Mouse (Mus musculus) forebrain, embryonic 15.5 days (tissue): ENCODE results near the gene Tpd52l2. TPM values are rescaled to one million over a fixed set of nuclear protein-coding genes. Genes with fewer than 3 reads are reported as not detected.

Source experiments
- ATAC-seq: fragments of 200-750 bp; cut with Nextera tagmentation; replicated peaks from 2 replicates; pipeline ENCODE4 v1.8.0; 2017; ENCODE audit warnings: mild to moderate bottlenecking, moderate TSS enrichment, moderate library complexity
- H3K27ac ChIP-seq: fragments of 300-500 bp; sonication (generic); replicated peaks from 2 replicates; pipeline ENCODE4 v1.5.1; 2015; ENCODE audit warnings: mild to moderate bottlenecking, inconsistent platforms
- H3K27me3 ChIP-seq: fragments of 300-500 bp; sonication (generic); 2 replicates; pipeline ENCODE4 v1.6.1; 2015; ENCODE audit warnings: inconsistent platforms
- H3K36me3 ChIP-seq: fragments of 300-500 bp; sonication (generic); 2 replicates; pipeline ENCODE4 v1.6.1; 2015; ENCODE audit warnings: mild to moderate bottlenecking, inconsistent platforms
- H3K4me1 ChIP-seq: fragments of 300-500 bp; sonication (generic); 2 replicates; pipeline ENCODE4 v1.6.1; 2015; ENCODE audit warnings: inconsistent platforms
- H3K4me2 ChIP-seq: fragments of 300-500 bp; sonication (generic); replicated peaks from 2 replicates; pipeline ENCODE4 v1.6.1; 2015; ENCODE audit warnings: mild to moderate bottlenecking, inconsistent platforms
- H3K4me3 ChIP-seq: fragments of 300-500 bp; sonication (generic); 2 replicates; pipeline ENCODE4 v1.5.1; 2015; ENCODE audit warnings: mild to moderate bottlenecking, inconsistent platforms
- H3K9ac ChIP-seq: fragments of 300-500 bp; sonication (generic); replicated peaks from 2 replicates; pipeline ENCODE4 v1.6.1; 2015; ENCODE audit warnings: mild to moderate bottlenecking, inconsistent platforms
- H3K9me3 ChIP-seq: fragments of 300-500 bp; sonication (generic); 2 replicates; pipeline ENCODE4 v1.6.1; 2016; ENCODE audit warnings: inconsistent platforms
- WGBS: fragments of 180-500 bp; shearing (Covaris S2); methylation state at CpG from one replicate; pipeline ENCODE4 v1.1.7; 2015; ENCODE audit warnings: mixed read lengths; 5-methylcytosine and 5-hydroxymethylcytosine counted together
- polyA plus RNA-seq: library from polyadenylated mRNA; unstranded; fragments of >200 nt; fragmentation: Nextera tagmentation; extraction: Ambion mirVana; gene quantifications from 2 replicates; pipeline ENCODE4 v1.2.1, GENCODE M21; 2015

Tpd52l2 gene
- 133 and 141 TPM in 2 replicates for polyA plus RNA-seq

DNA sequence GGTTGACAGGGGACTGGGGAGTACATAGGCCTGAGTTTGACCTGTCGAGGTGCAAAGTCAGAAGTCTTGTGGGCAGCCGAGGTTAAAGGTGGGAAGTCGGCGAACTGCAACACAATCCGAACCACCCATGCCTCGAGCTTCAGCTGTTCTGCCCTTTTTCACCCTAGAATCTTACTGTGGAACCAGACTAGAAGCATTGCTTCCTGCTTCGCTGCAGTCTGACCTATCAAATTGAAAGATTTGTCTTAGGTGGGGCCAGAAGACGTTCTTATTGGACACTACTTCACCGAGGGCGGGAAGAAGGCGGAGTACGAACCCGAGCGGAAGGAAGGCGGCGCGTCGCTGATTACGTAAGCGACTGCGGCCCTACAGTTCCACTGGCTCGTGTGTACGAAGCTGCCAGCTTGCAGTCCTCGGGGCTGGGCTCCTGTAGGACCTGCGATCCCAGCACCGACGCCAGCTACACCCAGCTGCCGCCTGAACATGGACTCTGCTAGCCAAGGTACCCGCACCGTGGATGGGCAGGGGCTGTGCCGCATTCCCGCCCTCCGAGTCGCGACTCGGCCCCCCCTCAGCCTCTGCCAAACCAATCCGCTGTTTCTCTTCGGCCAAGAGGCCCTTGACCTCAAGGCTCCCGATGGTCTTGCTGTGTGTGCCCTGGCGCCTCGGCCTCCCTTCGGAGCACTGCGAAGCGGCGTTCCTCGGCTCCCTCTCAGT is at the start of gene Tpd52l2:
Tpd52l2 (plus strand) TSS at position 312 of the 717 bp plus-strand sequence.
- WGBS, result under 1% methylated on average over 46 of the region's 46 CpGs
- Histone ChIP-seq H3K4me1 (peaks cover 22% of the 10 kb centered on the region), H3K27me3 (no peaks in the 10 kb centered on the region), H3K27ac (peak within 1 kb of the TSS; percentile 82), H3K9me3 (no peaks in the 10 kb centered on the region), H3K36me3 (peaks cover 28% of the 10 kb centered on the region), H3K4me2 (peak within 1 kb of the TSS; percentile 72), H3K4me3 (peak within 1 kb of the TSS; percentile 69), H3K9ac (peak within 1 kb of the TSS; percentile 86)
- ATAC-seq, result peak; percentile 99

DNA sequence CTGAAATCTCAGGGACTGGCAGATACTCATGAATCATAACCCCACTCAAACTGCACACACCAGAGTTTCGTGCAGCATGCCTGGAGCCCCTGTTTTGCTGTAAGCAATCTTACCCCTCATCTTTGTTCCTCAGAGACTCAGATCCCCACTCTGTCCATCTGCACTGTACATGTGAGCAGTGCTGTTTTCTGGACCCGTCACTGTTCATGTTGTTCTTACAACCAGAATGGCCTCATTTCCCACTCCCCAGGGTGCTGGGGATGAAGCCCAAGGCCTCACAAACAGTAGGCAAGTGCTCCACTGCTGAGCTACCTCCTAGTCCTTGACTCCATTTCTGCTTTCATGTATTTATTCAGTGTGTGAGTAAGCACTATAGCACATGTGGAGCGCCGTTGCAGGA is 44.8 kb upstream of the Tpd52l2 start:
- Histone ChIP-seq H3K9me3 (no peaks in the 10 kb centered on the region), H3K4me1 (no peaks in the 10 kb centered on the region), H3K9ac (no peak overlapping the region), H3K4me3 (no peak overlapping the region), H3K36me3 (no peaks in the 10 kb centered on the region), H3K27ac (no peak overlapping the region), H3K27me3 (peaks cover under 1% of the 10 kb centered on the region), H3K4me2 (no peak overlapping the region)
- ATAC-seq, result no peak
- 79% methylated on average over 4 of the region's 4 CpGs for WGBS

DNA sequence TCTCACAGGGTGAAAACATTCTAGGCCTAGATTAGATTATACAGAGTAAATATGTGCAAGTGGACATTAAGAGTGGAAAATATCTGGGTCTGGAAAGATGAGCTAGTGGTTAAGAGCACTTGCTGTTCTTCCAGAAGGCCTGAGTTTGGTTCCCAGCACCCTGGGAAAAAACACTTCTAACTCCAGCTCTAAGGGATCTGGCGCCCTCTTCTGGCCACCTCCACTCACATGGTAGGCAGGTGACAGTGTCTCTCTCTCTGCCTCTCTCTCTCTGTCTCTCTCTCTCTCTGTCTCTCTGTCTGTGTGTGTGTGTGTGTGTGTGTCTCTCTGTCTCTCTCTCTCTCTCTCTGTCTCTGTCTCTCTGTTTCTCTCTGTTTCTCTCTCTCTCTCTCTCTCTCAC is 43.7 kb upstream of the Tpd52l2 start:
- no peak overlapping the region for H3K9ac ChIP-seq
- no peak overlapping the region for H3K4me2 ChIP-seq
- peaks cover 10% of the 10 kb centered on the region for H3K27me3 ChIP-seq
- no peaks in the 10 kb centered on the region for H3K9me3 ChIP-seq
- H3K4me1 ChIP-seq, result peaks cover 6% of the 10 kb centered on the region
- no peak overlapping the region for H3K4me3 ChIP-seq
- no peak for ATAC-seq
- no peaks in the 10 kb centered on the region for H3K36me3 ChIP-seq
- 53% methylated on average over 1 of the region's 1 CpGs for WGBS
- no peak overlapping the region for H3K27ac ChIP-seq

DNA sequence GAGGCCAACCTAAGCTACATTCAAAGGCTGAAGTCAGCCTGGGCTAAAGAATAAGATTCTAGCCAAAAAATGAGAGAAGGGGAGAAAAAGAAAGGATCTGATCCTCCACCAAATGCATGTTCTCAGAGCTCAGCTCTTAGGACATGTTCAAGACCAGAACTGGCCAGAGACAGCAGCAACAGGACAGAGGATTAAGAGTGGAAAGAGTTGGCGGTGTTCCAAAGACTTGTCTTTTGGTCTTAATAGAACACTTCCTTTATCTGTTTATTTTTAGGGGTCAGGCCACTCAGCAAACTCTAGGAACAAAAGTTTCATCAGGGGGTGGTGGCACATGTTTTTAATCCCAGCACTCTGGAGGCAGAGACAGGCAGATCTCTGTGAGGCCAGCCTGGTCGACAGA is 41.0 kb upstream of the Tpd52l2 start:
- 73% methylated on average over 2 of the region's 2 CpGs for WGBS
- Histone ChIP-seq H3K9ac (no peak overlapping the region), H3K27me3 (peaks cover 28% of the 10 kb centered on the region), H3K36me3 (no peaks in the 10 kb centered on the region), H3K4me3 (no peak overlapping the region), H3K9me3 (no peaks in the 10 kb centered on the region), H3K27ac (no peak overlapping the region), H3K4me2 (no peak overlapping the region), H3K4me1 (peaks cover 17% of the 10 kb centered on the region)
- ATAC-seq, result no peak

DNA sequence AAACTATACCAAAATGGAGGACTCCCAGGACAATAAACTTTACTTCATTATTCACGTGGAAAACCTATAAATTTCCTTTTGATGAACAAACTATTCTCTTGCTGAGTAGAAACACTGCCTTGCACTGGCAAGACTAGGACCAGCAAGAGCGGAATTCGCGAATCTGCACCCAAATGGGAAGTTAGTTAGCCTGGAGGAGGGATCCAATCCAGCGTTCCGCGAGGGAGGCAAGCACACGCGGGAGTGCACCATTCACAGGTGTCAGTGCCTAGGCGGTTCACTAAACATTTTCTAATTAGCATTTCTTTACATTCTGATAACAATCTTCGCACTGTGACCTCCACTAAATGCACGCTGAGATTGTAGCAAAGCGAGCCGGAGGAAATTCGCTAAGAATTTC is 39.1 kb upstream of the Tpd52l2 start:
- Histone ChIP-seq H3K36me3 (no peaks in the 10 kb centered on the region), H3K9me3 (no peaks in the 10 kb centered on the region), H3K4me3 (peak overlapping the region; percentile 95), H3K9ac (peak overlapping the region; percentile 75; the same call in 1 of the 2 replicates), H3K27ac (no peak overlapping the region), H3K27me3 (peaks cover 29% of the 10 kb centered on the region), H3K4me2 (peak overlapping the region; percentile 99), H3K4me1 (peaks cover 17% of the 10 kb centered on the region)
- no peak for ATAC-seq
- WGBS, result 1% methylated on average over 15 of the region's 15 CpGs

DNA sequence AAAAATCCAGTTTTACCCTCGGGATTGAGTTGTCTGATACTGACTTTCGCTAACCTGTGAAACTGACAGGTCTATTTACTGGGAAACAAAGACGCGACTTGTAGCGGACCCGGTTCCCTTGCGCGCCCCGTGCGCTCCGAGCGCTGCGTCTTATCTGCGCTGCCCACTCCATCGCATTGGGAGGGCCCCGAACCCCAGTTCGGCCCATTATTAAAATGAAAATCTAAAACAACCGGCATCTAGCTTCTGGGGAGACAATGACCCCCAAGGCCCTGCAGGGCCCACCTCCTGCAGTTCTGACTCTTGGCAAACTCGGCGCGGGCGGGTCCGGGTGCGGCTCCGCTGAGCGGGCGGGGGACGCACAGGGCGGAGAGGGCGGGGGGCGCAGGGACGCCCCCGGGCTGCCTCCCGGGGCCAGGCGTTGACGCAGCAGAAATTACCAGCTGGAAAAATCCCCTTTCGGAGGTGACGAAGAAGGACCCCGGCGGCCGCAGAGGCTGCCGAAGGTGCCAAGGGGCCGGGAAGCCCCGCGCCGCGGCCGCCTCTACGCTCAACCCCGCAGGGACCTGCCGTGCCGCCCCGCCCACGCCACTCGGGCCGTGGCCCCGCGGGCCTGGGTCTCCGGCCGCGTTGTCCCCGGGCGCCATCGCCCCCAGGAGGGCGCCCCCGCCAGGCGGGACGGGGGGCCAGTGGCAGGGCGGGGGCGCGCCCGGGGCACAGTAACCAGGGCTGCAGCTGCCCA is 38.4 kb upstream of the Tpd52l2 start:
- WGBS, result under 1% methylated on average over 68 of the region's 72 CpGs
- no peak overlapping the region for H3K27ac ChIP-seq
- ATAC-seq, result peak; percentile 33

DNA sequence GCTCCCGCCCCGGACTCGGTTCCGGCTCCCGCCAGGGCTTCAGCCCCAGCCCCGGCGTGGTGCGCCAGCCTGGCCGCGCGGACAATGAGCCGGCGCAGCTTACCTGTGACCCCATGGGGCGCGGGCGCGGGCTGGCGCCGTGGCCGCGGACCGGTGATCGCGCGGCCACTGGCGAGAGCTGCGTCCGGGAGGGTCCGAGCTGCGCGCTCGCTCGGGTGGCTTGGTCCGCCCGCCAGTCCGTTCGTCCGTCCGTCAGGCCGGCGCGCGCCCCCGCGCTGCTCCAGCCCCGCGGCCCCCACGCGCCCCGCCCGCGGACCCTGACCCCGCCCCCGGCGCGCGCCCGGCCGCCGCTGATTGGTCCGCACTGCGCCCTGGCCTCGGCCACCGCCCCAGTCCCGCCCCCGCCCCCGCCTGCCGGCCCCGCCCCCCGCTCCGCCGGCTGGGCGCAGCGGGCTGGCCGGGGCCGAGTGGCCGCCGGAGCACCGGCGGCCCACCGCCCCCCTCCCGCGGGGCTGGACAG is 37.7 kb upstream of the Tpd52l2 start, which contains the start of gene Zbtb46:
Zbtb46 (minus strand) TSS at position 274 of the 520 bp plus-strand sequence.
- Histone ChIP-seq H3K4me2 (peak within 1 kb of the TSS; percentile 99), H3K27ac (no peak within 1 kb of the TSS), H3K9ac (peak within 1 kb of the TSS; percentile 75), H3K27me3 (peaks cover 29% of the 10 kb centered on the region), H3K4me1 (peaks cover 21% of the 10 kb centered on the region), H3K36me3 (no peaks in the 10 kb centered on the region), H3K9me3 (no peaks in the 10 kb centered on the region), H3K4me3 (peak within 1 kb of the TSS; percentile 95)
- WGBS, result under 1% methylated on average over 47 of the region's 83 CpGs
- ATAC-seq, result peak; percentile 89

More for the DNA sequence above, 38.4 kb upstream of the Tpd52l2 start:
- peaks cover 20% of the 10 kb centered on the region for H3K4me1 ChIP-seq
- peak overlapping the region; percentile 99 for H3K4me2 ChIP-seq
- H3K9me3 ChIP-seq, result no peaks in the 10 kb centered on the region
- H3K36me3 ChIP-seq, result no peaks in the 10 kb centered on the region
- H3K27me3 ChIP-seq, result peaks cover 29% of the 10 kb centered on the region
- peak overlapping the region; percentile 95 for H3K4me3 ChIP-seq
- peak overlapping the region; percentile 75 for H3K9ac ChIP-seq

DNA sequence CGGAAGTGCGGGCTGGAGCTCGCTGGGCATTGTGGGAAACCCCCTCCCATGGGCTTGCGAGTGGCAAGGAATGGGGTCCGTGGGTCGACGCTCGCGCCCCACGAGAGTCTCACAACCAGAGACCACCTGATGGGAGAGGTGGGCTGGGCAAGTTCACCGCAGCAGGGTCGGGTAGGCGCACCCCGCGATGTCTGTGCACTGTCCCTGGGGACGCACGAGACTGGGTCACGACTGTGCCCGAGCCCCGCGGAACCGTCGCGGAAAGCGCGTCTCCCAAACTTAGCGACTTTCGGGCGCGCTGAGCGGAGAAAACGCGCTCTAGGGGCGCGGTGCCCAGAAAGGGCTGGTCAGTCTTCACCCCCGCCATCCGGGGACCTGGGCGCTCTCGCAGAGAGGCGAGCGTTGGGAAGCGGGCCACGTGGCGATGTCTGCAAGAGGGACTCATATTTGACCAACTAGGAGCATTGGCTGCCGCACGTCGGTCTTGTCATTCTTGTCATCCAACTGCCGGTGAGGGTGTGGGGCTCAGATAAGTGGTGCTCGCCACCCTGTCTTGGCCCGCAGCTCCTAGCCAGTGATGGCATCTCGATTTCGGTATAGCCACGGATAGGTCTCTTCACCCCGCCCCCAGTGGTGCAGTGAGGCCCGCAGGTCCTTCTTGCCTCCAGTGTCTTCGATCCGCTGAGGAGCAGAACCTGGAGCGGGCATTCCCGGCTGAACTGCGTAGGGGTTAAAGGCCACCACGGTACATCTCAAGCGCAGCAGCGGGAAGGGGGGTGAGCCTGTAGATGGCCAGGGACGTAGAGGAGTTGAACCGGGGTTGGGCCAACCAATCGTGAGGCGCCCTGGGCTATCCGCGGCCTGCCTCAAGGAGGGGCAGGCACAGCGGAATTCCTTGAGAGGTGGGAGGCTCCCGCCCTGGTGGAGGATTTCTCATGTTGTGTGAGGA is 37.0 kb upstream of the Tpd52l2 start:
- Histone ChIP-seq H3K9ac (peak overlapping the region; percentile 75), H3K36me3 (no peaks in the 10 kb centered on the region), H3K9me3 (no peaks in the 10 kb centered on the region), H3K27ac (no peak overlapping the region), H3K4me3 (peak overlapping the region; percentile 95), H3K27me3 (peaks cover 29% of the 10 kb centered on the region), H3K4me1 (peaks cover 21% of the 10 kb centered on the region), H3K4me2 (peak overlapping the region; percentile 99)
- ATAC-seq, result peak; percentile 63
- under 1% methylated on average over 67 of the region's 71 CpGs for WGBS

DNA sequence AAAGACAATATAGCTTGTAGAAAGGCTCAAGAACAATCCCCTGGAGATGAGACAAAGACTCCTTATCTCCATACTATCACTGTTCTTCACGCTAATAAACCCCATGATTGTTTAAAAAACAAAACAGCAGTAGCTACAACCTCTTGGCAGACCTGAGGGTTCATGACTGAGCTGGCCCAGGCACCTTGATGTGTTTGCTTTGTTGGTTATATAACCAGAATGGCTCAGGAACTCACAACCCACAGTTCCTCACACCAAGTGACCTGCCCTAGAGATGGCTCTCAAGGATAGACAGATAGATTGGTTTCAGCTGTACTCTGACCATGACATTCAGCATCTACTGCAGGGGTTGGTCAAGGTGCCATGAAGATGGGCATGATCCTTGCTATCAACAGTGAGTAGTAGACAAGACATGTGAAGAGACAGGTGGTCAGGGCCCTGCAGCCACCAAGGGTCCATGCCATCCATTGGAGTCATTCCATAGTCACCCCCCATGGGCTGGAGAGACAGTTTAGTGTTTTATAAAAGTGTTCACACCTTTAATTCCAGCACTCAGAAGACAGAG is 35.3 kb upstream of the Tpd52l2 start:
- ATAC-seq, result no peak
- no peak overlapping the region for H3K4me3 ChIP-seq
- H3K9me3 ChIP-seq, result no peaks in the 10 kb centered on the region
- no peak overlapping the region for H3K4me2 ChIP-seq
- H3K27me3 ChIP-seq, result peaks cover 29% of the 10 kb centered on the region
- peaks cover 21% of the 10 kb centered on the region for H3K4me1 ChIP-seq
- H3K27ac ChIP-seq, result no peak overlapping the region
- no peaks in the 10 kb centered on the region for H3K36me3 ChIP-seq
- no peak overlapping the region for H3K9ac ChIP-seq
- 90% methylated on average over 1 of the region's 1 CpGs for WGBS

DNA sequence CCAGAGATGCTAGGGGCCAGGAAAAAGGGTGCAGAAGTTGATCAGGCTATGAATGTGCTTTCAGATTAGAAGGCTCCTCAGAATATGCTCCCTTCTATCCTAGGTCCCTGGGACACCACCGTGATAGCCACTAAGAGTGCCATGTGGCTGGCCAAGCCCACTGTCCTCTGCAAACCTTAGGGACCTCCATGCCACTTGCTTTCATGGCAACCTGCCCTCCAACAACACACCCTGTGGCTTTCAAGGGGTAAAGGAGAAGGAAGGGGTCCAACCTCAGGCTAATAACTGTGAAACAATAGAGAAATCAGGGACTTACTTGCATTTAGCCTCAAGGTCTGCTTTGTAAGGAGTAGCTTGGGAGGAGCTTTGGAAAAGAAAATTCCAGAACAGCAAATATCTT is 34.3 kb upstream of the Tpd52l2 start:
- no peak for ATAC-seq
- peaks cover 25% of the 10 kb centered on the region for H3K27me3 ChIP-seq
- H3K9ac ChIP-seq, result no peak overlapping the region
- WGBS, result 75% methylated on average over 1 of the region's 1 CpGs
- no peaks in the 10 kb centered on the region for H3K9me3 ChIP-seq
- H3K4me3 ChIP-seq, result no peak overlapping the region
- no peaks in the 10 kb centered on the region for H3K36me3 ChIP-seq
- no peak overlapping the region for H3K4me2 ChIP-seq
- no peak overlapping the region for H3K27ac ChIP-seq
- peaks cover 21% of the 10 kb centered on the region for H3K4me1 ChIP-seq
